Mouse (Mus musculus): ENCODE measurements at regions not wholly inside any gene's neighbourhood (a gene's known extent, or its start where the extent isn't known, plus 50 kb on each side); places are given as distances from the start of the nearest gene placed in this dataset.

DNA sequence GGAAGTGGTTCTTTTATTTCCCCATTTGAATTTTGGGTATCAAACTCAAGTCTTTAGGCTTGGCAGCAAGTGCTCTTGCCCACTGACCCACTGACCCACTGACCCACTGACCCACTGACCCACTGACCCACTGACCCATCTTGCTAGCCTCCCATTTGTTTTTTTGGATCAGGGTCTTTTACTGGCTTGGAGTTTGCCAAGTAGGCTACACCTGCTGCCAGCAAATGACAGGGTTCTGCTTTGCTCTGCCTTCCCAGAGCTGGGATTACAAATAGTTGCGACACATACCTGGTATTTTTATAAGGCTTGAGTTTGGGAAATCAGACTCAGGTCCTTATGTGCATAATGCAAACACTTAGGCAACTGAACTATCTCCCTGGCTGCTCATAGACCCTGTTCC is 226.7 kb upstream of the Il12b start:
- Histone ChIP-seq H3K4me3 (ENCODE audit: low read depth, low read length) (no peak overlapping the region), H3K27ac (ENCODE audit: low read depth, low read length) (no peak overlapping the region), H3K36me3 (ENCODE audit: control insufficient read depth, insufficient read depth, low read length) (no peaks in the 10 kb centered on the region), H3K9ac (ENCODE audit: low read length) (no peak overlapping the region), H3K27me3 (replicated peaks; ENCODE audit: control insufficient read depth, insufficient read depth, low read length) (no peaks in the 10 kb centered on the region), H3K4me1 (ENCODE audit: control insufficient read depth, insufficient read depth, low read length) (no peaks in the 10 kb centered on the region), H3K4me2 (ENCODE audit: low read length) (no peak overlapping the region), H3K9me3 (replicated peaks; ENCODE audit: control insufficient read depth, low read length) (no peaks in the 10 kb centered on the region)
- DNase-seq (ENCODE audit: low spot score) (no peak), ATAC-seq (no peak)
- 86% methylated on average over 1 of the region's 1 CpGs for WGBS

DNA sequence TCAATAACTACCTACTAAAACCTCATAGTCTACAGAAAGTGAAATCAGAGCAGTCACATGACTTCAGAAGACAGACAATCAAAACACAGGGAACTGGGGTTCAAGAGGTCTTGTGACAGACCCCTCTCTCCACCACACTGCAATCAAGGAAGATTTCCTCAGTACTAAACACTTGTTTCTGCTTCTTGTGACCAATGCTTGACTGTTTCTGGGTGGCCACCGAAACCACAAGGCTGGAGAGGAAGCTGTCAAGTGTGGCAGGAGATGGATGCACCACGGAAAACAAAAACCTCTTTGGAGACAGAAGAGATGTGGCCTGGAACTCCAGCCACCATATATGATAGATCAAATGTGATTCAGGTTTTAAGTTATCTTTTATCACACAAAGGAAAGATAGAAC is 225.3 kb upstream of the Il12b start:
- Histone ChIP-seq H3K4me1 (ENCODE audit: control insufficient read depth, insufficient read depth, low read length) (no peaks in the 10 kb centered on the region), H3K36me3 (ENCODE audit: control insufficient read depth, insufficient read depth, low read length) (no peaks in the 10 kb centered on the region), H3K27me3 (replicated peaks; ENCODE audit: control insufficient read depth, insufficient read depth, low read length) (no peaks in the 10 kb centered on the region), H3K9me3 (replicated peaks; ENCODE audit: control insufficient read depth, low read length) (no peaks in the 10 kb centered on the region), H3K4me3 (ENCODE audit: low read depth, low read length) (no peak overlapping the region), H3K9ac (ENCODE audit: low read length) (no peak overlapping the region), H3K27ac (ENCODE audit: low read depth, low read length) (no peak overlapping the region), H3K4me2 (ENCODE audit: low read length) (no peak overlapping the region)
- 95% methylated on average over 2 of the region's 2 CpGs for WGBS
- no peak for ATAC-seq
- no peak for DNase-seq (ENCODE audit: low spot score)

- no peak overlapping the region for H3K27ac ChIP-seq (ENCODE audit: low read depth, low read length)
- ATAC-seq (no peak), DNase-seq (ENCODE audit: low spot score) (no peak)
- H3K4me2 ChIP-seq (ENCODE audit: low read length): no peak overlapping the region
- no peak overlapping the region for H3K4me3 ChIP-seq (ENCODE audit: low read depth, low read length)
- no peaks in the 10 kb centered on the region for H3K27me3 ChIP-seq (replicated peaks; ENCODE audit: control insufficient read depth, insufficient read depth, low read length)
- no peak overlapping the region for H3K9ac ChIP-seq (ENCODE audit: low read length)
- H3K9me3 ChIP-seq (replicated peaks; ENCODE audit: control insufficient read depth, low read length): no peaks in the 10 kb centered on the region
- H3K36me3 ChIP-seq (ENCODE audit: control insufficient read depth, insufficient read depth, low read length): no peaks in the 10 kb centered on the region
- no peaks in the 10 kb centered on the region for H3K4me1 ChIP-seq (ENCODE audit: control insufficient read depth, insufficient read depth, low read length)
- WGBS: 93% methylated on average over 3 of the region's 3 CpGs
Observed at GRCm38 (mm10) chr11:44179711-44180110, 220.2 kb upstream of the Il12b start.

DNA sequence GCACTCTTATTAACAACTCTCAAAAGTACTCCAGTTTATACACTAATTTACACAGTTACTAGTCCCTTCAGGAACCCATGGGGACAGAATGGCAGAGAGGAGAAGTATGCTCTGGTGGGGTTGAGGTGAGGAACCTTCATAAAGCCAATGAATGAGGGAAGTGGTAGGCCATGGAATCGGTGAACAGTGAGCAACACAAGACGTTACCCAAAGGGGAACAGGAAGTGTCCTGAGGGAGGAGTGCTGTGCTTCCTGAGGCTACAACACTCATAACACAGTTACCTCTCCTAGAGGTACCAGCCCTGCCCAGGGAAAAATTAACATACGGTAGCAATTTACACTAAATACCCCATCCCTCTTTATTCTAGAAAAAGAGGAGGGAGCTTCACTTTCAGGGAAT is 216.0 kb upstream of the Il12b start:
- Histone ChIP-seq H3K4me1 (ENCODE audit: control insufficient read depth, insufficient read depth, low read length) (no peaks in the 10 kb centered on the region), H3K27ac (ENCODE audit: low read depth, low read length) (no peak overlapping the region), H3K9ac (ENCODE audit: low read length) (no peak overlapping the region), H3K36me3 (ENCODE audit: control insufficient read depth, insufficient read depth, low read length) (no peaks in the 10 kb centered on the region), H3K4me3 (ENCODE audit: low read depth, low read length) (no peak overlapping the region), H3K27me3 (replicated peaks; ENCODE audit: control insufficient read depth, insufficient read depth, low read length) (no peaks in the 10 kb centered on the region), H3K9me3 (replicated peaks; ENCODE audit: control insufficient read depth, low read length) (no peaks in the 10 kb centered on the region), H3K4me2 (ENCODE audit: low read length) (no peak overlapping the region)
- no peak for ATAC-seq
- DNase-seq (ENCODE audit: low spot score): no peak
- 86% methylated on average over 3 of the region's 3 CpGs for WGBS

GRCm38 (mm10) chr11:44185218-44185890 is 214.5 kb upstream of the Il12b start:
- peak; percentile 35 for DNase-seq (ENCODE audit: low spot score)

GRCm38 (mm10) chr11:44188202-44188601 is 211.7 kb upstream of the Il12b start:
- Histone ChIP-seq H3K27me3 (replicated peaks; ENCODE audit: control insufficient read depth, insufficient read depth, low read length) (no peaks in the 10 kb centered on the region), H3K4me1 (ENCODE audit: control insufficient read depth, insufficient read depth, low read length) (no peaks in the 10 kb centered on the region), H3K9ac (ENCODE audit: low read length) (no peak overlapping the region), H3K27ac (ENCODE audit: low read depth, low read length) (no peak overlapping the region), H3K4me2 (ENCODE audit: low read length) (no peak overlapping the region), H3K4me3 (ENCODE audit: low read depth, low read length) (no peak overlapping the region), H3K36me3 (ENCODE audit: control insufficient read depth, insufficient read depth, low read length) (no peaks in the 10 kb centered on the region), H3K9me3 (replicated peaks; ENCODE audit: control insufficient read depth, low read length) (no peaks in the 10 kb centered on the region)
- 54% methylated on average over 2 of the region's 2 CpGs for WGBS
- ATAC-seq (no peak), DNase-seq (ENCODE audit: low spot score) (peak; percentile 10)

More at GRCm38 (mm10) chr11:44185218-44185890, 214.5 kb upstream of the Il12b start:
- Histone ChIP-seq H3K27ac (ENCODE audit: low read depth, low read length) (no peak overlapping the region), H3K4me2 (ENCODE audit: low read length) (no peak overlapping the region), H3K9me3 (replicated peaks; ENCODE audit: control insufficient read depth, low read length) (no peaks in the 10 kb centered on the region), H3K4me3 (ENCODE audit: low read depth, low read length) (no peak overlapping the region), H3K27me3 (replicated peaks; ENCODE audit: control insufficient read depth, insufficient read depth, low read length) (no peaks in the 10 kb centered on the region), H3K9ac (ENCODE audit: low read length) (no peak overlapping the region), H3K4me1 (ENCODE audit: control insufficient read depth, insufficient read depth, low read length) (no peaks in the 10 kb centered on the region), H3K36me3 (ENCODE audit: control insufficient read depth, insufficient read depth, low read length) (no peaks in the 10 kb centered on the region)
- 83% methylated on average over 9 of the region's 9 CpGs for WGBS
- ATAC-seq: peak; percentile 48; the same call in 1 of the 2 replicates

DNA sequence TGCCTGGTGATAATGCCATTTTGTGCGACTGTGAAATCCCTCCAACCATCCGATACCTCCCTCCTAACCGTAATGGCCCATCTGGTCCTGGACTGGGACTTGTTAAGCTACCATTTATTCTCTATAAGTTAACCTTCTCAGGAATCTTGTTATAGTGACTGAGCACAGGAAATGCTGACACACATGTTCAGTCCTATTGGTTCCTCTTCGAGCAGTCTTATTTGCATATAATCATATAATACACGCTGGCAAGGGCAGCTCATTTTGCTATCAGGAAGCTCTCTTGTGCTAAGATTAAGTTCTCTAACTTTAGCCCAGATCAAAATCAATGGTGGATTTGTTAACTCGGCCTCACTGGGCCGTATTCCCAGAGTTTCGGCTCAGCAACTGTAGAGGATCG is 206.1 kb upstream of the Il12b start:
- no peak overlapping the region for H3K27ac ChIP-seq (ENCODE audit: low read depth, low read length)
- WGBS: 91% methylated on average over 9 of the region's 9 CpGs
- ATAC-seq: no peak
- H3K9ac ChIP-seq (ENCODE audit: low read length): no peak overlapping the region
- no peak for DNase-seq (ENCODE audit: low spot score)
- no peaks in the 10 kb centered on the region for H3K36me3 ChIP-seq (ENCODE audit: control insufficient read depth, insufficient read depth, low read length)
- no peaks in the 10 kb centered on the region for H3K9me3 ChIP-seq (replicated peaks; ENCODE audit: control insufficient read depth, low read length)
- H3K4me3 ChIP-seq (ENCODE audit: low read depth, low read length): no peak overlapping the region
- no peaks in the 10 kb centered on the region for H3K4me1 ChIP-seq (ENCODE audit: control insufficient read depth, insufficient read depth, low read length)
- H3K4me2 ChIP-seq (ENCODE audit: low read length): no peak overlapping the region
- H3K27me3 ChIP-seq (replicated peaks; ENCODE audit: control insufficient read depth, insufficient read depth, low read length): no peaks in the 10 kb centered on the region

- no peak overlapping the region for H3K9ac ChIP-seq (ENCODE audit: low read length)
- H3K27me3 ChIP-seq (replicated peaks; ENCODE audit: control insufficient read depth, insufficient read depth, low read length): no peaks in the 10 kb centered on the region
- ATAC-seq (no peak), DNase-seq (ENCODE audit: low spot score) (no peak)
- no peaks in the 10 kb centered on the region for H3K4me1 ChIP-seq (ENCODE audit: control insufficient read depth, insufficient read depth, low read length)
- no peak overlapping the region for H3K4me3 ChIP-seq (ENCODE audit: low read depth, low read length)
- no peaks in the 10 kb centered on the region for H3K36me3 ChIP-seq (ENCODE audit: control insufficient read depth, insufficient read depth, low read length)
- H3K27ac ChIP-seq (ENCODE audit: low read depth, low read length): no peak overlapping the region
- no peaks in the 10 kb centered on the region for H3K9me3 ChIP-seq (replicated peaks; ENCODE audit: control insufficient read depth, low read length)
- 69% methylated on average over 2 of the region's 2 CpGs for WGBS
- H3K4me2 ChIP-seq (ENCODE audit: low read length): no peak overlapping the region
Observed at GRCm38 (mm10) chr11:44202716-44203115, 197.1 kb upstream of the Il12b start.

DNA sequence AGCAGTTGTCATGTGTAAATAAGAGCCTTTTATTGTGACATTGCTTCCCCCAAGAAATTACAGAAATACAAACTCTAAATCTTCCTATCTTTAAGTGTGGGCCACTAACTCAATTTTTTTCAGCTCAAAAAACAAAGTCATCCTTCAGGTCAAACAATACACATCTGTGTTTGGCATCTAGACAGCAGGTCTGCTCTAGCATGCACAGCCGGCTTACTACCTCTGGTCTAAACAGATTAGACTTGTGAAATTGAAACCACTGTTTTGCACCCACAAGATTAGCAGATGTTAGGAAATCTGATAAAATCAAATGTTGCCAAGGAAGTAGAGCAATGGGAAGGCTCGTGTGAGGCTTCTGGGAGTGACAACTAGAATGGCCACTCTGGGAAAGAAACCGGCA is 195.5 kb upstream of the Il12b start:
- Histone ChIP-seq H3K4me3 (ENCODE audit: low read depth, low read length) (no peak overlapping the region), H3K27me3 (replicated peaks; ENCODE audit: control insufficient read depth, insufficient read depth, low read length) (no peaks in the 10 kb centered on the region), H3K4me1 (ENCODE audit: control insufficient read depth, insufficient read depth, low read length) (no peaks in the 10 kb centered on the region), H3K9me3 (replicated peaks; ENCODE audit: control insufficient read depth, low read length) (no peaks in the 10 kb centered on the region), H3K36me3 (ENCODE audit: control insufficient read depth, insufficient read depth, low read length) (no peaks in the 10 kb centered on the region), H3K27ac (ENCODE audit: low read depth, low read length) (no peak overlapping the region), H3K9ac (ENCODE audit: low read length) (no peak overlapping the region), H3K4me2 (ENCODE audit: low read length) (no peak overlapping the region)
- ATAC-seq (no peak), DNase-seq (ENCODE audit: low spot score) (no peak)
- WGBS: 87% methylated on average over 3 of the region's 3 CpGs

Measured in forebrain, embryonic 14.5 days (tissue).